Mouse (Mus musculus): ENCODE results near the gene Haspin. TPM values are rescaled to one million over a fixed set of nuclear protein-coding genes. Genes with fewer than 3 reads are reported as not detected.
"Not testable (repeated sequence)": the region's sequence is repeated elsewhere in the genome, so short reads cannot be mapped to it uniquely, and the experiment has no call there.

Gene Haspin
- total RNA-seq, 2 experiments from 2014 or later, result 0.10 to 0.38 TPM

GRCm38 (mm10) chr11:73144261-73144681 lies 6.2 kb upstream of the Haspin start:
- DNase-seq, result peak; percentile 30

DNA sequence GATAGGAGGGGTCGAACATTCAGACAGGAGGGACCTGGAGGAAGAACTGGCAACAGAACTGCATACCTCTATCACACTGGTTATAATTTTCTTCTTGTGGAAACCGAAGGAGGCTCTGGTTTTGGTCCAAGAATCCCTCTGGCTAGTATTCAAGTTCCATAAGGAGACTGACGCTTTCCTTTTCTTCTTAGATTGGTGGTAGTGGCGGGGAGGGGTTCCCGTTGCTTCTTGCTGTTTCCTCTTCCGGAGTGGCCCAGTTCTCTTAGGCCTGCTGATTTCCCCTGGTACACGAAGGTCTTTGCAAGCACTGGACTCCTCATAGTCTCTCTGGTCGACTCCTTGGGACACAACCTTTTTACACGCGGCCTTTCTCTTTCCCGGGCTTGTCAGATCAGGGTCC lies 978 bp downstream of the Haspin start:
- DNase-seq, result no peak

DNA sequence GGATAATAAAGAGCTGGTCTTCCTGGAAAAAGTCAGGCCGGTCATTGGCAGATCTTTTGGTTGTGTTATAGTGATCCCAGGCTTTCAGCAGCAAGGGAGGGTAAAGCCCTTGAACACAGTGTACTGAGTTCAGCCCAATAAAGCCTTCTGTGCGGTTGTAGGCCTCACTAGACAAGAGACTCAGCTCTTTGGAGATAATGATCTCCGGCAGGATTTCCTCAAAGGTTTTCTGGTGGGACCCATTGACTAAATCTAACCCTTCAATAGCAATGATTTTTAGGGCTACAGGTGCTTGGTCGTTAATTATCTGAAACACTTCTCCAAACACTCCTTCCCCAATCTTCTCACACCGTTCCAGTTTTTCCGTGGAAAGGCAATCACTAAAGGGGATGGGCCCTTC lies 1.5 kb downstream of the Haspin start:
- DNase-seq, result no peak

DNA sequence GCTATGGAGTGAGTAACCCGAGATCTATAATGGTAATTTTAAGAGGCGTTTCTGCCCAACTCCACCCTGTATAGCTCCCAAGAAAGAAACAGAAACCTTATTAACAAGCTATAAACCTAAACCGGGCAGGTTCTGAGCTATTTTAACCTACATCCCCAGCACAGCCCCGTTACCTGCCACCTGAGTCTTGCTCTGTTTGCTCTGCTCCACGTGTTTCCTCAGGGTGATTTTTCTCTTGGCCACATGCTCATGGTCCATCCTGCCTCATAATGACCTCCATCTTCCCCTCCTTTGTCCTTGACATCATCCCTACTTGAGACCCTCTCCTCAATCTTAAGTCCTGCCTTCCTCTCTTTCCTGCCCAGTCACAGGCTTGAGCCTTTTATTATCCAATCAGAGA lies 3.9 kb downstream of the Haspin start:
- DNase-seq, result no peak

DNA sequence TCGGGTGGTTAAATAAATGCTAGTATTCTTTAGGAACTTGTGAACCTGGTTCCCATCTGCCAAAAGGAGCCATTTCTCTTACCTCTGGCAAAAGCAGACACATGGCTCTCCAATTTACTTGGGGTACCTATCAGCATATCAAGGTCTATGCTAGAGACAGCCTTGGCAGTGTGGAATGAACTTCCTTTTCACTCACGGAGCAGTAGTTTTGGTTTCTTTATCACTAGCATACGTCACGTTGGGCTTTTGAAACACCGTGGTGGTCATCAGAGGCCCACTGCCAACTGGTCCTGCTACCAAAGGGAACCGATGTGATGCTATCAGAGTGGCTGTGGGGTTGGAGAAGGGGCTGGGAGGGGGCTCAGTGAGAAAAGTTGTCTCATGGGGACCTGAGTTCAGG lies 5.1 kb downstream of the Haspin start:
- DNase-seq, result no peak

DNA sequence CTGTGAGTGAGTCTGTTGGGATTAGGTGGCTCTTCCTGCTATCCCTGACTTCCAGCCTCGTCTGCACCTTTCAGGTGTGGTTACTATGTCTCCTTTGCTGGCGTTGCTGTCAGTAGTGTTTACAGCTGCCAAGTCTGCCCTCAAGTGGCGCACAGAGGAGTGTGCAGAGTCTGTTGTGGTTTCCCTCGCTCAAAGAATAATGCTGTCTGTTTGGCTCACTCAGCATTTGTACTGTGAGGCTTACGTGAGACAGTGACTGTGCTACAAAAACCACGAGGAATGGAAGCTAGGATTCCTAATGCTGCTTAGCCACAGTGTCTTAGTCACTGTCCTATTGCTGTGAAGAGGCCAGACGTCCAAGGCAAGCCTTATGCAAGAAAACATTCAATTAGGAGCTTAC lies 7.1 kb downstream of the Haspin start:
- no peak for DNase-seq

DNA sequence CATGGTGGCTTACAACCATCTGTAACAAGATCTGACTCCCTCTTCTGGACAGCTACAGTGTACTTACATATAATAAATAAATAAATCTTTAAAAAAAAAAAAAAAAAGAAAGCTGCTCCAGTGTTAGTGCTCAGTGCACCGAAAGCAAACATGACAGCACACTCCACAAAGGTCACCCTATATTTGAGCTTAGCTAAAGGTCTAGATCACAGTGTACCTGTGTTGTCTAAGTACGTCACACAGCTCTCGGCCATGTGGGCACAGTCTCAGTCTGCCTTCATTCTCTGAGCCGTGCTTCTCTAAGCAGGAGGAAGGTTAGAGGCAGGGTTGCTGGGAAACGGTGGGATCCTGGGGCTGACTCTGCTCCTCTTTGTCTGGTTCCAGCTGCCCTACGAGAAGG lies 11.6 kb downstream of the Haspin start:
- DNase-seq, result no peak

- DNase-seq, result no peak
These were observed 26.7 kb downstream of the Haspin start for GRCm38 (mm10) chr11:73111414-73111813.

DNA sequence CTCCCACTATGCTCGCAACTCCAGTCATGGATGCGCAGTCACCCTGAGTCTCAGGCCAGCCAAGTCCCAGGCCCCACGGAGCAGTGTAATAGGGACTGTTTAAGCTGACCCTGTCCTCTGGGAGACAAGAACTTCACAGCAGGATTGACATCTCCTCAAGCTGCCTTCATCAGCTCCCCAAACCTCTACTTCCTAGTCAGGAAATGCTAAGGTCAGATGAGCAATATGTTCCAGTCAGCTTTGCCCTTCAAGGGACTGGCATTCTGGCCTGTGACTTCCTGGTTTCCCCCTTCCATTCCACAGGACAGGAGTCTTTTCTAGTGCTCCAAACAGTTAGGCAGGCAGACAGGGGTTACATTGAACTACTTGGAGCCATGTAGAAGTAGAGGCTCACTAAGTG lies 28.2 kb downstream of the Haspin start:
- DNase-seq, result no peak

- no peak for DNase-seq
These were observed 29.0 kb downstream of the Haspin start for GRCm38 (mm10) chr11:73108898-73109625.

GRCm38 (mm10) chr11:73108195-73108897 lies 29.7 kb downstream of the Haspin start:
- DNase-seq, result peak; percentile 13

DNA sequence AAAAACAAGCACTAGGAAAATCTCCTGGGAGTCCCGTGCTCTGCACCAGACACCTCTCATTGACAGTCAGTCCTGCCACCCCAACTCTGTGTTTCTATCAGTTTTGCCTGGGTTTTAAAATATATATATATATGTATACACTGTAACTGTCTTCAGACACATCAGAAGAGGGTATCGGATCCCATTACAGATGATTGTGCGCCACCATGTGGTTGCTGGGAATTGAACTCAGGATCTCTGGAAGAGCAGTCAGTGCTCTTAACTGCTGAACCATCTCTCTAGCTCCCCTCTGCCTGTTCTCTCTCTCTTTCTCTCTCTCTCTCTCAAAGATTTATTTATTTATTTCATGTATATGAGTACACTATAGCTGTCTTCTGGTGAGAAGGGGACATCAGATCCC lies 30.7 kb downstream of the Haspin start:
- DNase-seq, result not testable (repeated sequence)

DNA sequence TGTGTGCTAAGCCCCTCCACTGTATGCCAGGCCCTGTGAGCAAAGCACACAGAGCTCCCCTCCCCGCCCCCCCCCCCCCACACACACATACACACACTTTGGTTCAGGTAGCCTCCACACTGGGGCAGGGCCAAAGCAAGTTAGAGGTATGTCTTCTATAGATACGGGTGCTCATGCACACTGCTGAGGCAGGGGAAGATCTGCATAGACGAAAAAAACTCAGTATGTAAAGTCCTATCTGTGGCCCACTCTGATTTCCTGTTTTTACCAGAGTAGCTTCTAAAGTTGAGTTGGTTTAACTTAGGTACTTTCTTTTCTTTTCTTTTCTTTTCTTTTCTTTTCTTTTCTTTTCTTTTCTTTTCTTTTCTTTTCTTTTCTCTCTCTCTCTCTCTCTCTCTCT lies 32.8 kb downstream of the Haspin start:
- no peak for DNase-seq

DNA sequence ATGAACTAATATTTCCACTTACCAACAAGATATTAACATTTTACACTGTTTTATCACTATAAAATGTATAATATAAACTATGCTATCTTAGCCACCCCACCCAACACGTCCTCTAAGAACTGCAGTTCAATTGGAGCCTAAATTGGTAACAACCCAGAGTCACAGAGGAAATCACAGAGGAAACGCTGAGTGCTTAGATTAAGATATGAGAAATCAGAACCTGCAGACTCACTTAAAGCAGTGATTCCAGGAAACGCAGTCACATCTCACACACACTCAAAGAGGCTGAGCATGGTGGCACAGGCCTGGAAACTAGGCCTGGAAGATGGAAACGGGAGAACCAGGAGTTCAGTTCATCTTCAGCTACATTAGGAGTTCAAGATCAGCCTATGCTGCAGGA lies 36.8 kb downstream of the Haspin start:
- no peak for DNase-seq

DNA sequence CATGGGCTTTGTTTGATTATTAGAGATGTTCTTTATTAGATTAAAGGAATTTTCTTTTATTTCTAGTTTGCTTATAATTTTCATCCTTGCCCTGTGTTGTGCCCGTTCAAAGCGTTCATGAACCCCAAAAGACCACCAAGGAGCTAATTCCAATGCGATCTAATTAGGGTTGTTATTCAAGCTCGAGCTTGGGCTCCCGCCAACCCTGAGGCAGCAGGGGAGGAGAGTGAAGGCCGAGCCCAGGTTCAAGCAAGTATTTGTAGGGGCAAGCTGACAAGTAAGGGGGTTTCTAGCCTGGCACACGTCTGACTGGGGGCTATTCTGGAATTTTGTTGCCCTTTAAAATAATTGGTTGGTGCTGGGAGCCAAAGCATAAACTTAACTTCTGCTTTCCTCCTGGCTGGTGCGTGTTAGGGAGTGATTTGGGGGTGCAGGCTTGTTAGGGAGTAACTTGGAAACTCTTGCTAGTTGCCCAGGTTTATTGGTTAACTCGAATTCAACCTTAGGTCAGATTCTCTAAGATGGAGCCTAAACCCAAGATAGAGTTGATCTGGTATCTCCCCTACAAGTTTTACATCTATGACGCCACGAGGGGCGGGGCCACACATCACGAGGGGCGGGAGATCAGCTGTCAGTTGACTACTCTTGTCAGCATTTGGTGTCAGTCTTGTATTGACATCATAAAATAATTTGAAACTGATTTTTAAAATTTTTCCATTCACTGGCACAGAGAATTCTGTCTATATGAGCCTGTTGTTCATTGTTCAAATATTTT lies 37.9 kb downstream of the Haspin start:
- no peak for DNase-seq

DNA sequence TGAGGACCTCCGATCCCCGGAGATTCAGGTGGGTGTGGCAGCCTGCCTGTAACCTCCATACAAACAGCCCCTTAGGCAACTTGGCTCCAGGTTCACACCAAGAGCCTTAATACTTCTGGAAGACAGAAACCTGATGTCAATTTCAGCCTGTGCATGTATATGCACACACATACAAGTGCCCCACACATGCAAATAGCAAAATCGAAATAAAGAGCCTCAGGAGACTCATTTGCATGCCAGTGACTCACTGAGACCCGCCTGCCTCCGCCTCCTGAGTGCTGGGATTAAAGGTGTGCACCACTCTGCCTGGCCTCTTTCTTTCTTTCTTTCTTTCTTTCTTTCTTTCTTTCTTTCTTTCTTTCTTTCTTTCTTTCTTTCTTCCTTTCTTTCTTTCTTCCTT lies 39.2 kb downstream of the Haspin start:
- DNase-seq, result no peak

GRCm38 (mm10) chr11:73094231-73094995 lies 43.7 kb downstream of the Haspin start:
- no peak for DNase-seq

- DNase-seq, result no peak
These were observed 45.2 kb downstream of the Haspin start for GRCm38 (mm10) chr11:73092877-73093276.

GRCm38 (mm10) chr11:73092057-73092456 lies 46.0 kb downstream of the Haspin start:
- no peak for DNase-seq

DNA sequence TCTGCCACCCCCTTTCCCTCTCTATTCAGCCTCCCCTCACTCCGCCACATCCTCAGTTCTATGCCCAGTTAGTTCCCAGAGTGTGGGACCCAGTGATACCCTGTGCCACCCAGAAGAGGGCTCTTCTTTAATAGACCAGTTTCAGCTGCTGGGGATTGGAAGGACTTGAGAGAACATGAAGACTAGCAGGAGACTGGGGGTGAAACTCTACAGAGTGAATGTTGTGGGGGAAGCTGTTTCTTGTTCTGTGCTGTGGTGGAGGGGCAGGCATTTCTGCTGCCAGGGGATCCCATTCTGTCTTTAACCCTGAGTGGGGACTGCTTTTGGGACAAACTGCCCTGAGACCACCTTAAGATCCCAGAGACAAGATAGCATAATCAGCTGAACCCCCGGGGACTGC lies 47.3 kb downstream of the Haspin start:
- DNase-seq, result no peak

- DNase-seq, result no peak
These were observed 47.8 kb downstream of the Haspin start, which contains the start of gene Itgae for GRCm38 (mm10) chr11:73090283-73090682. Itgae (plus strand) TSS chr11:73090583.

Data from gastrocnemius, postnatal 25 days (tissue).